Mouse (Mus musculus) spleen, embryonic (tissue): Measurements from ENCODE around the gene Pla2g1b.

Experiments used
- CTCF ChIA-PET: fragments of 350-600 bp; sonication (Branson Sonifier 250); formaldehyde crosslinking; loops from one replicate; lab custom pipeline; 2022; lab: Charles Lee

Pla2g1b gene

GRCm38 (mm10) chr5:115521553-115522461, 55.7 kb downstream of the Pla2g1b start:
- CTCF ChIA-PET: interaction anchor here (0.6 to 0.7 kb wide), 3 partner anchors 8 to 16 kb away, joined by 3 to 10 read pairs (median 8); no protein-coding TSS in a partner anchor

- CTCF ChIA-PET: no interaction called here
Measured at GRCm38 (mm10) chr5:115522531-115522930, 56.5 kb downstream of the Pla2g1b start.

- CTCF ChIA-PET: no interaction called here
Measured at GRCm38 (mm10) chr5:115522981-115523499, 57.0 kb downstream of the Pla2g1b start.

GRCm38 (mm10) chr5:115523971-115524370, 57.9 kb downstream of the Pla2g1b start:
- CTCF ChIA-PET: no interaction called here
